12 mouse cellular contexts compared by ENCODE assay signal in the genomic region with DNA sequence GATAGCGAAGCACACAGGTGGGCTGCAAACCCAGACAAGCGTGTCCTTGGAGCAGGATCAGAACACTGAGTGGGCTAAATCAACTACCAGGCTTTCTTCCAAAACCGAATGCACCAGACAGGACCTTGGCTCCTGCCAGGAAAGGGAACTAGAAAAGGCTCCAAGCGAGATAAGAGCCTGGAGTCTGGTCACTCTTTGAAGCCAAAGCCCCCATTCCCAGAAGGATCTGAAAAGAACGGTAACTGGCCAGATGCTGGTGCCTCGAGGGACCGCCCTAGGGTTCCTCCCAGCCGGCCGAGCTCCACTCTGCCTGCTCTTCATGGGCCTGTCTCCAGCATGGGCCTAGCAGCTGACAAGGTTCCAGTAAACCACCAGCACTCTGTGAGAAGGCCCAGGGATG.
DNase-seq lines count a peak whose midpoint lies in the region; ATAC-seq lines count a peak whose summit lies in the region.
"Had no signal": no experiment of that assay in that cellular context is flagged by ENCODE, and none has a peak within 500 bp of the region (broad histone marks: within the 10 kb centered on the region; RNA-seq: fewer than 3 reads in every experiment).

No protein-coding gene starts in this region.

- peak overlapping the region; percentile 48 for H3K27ac ChIP-seq in heart, embryonic 12.5 days (ENCODE audit: poor library complexity, severe bottlenecking)
- H3K27ac ChIP-seq: hindbrain, embryonic 12.5 days; liver, embryonic 13.5 days; stomach, embryonic 15.5 days had no signal

- peaks cover 22% of the 10 kb centered on the region for H3K4me1 ChIP-seq in heart, embryonic 12.5 days (replicated peaks)
- H3K4me1 ChIP-seq: hindbrain, embryonic 12.5 days; stomach, embryonic 15.5 days had no signal

- ATAC-seq in heart, embryonic 12.5 days (ENCODE audit: insufficient number of reproducible peaks, low FRiP score) = peak; percentile 51

- DNase-seq in adrenal gland, adult (ENCODE audit: inconsistent age in 2 of 2, low spot score in 1 of 2) = peak; percentile 23 to 62
- DNase-seq in adrenal gland, adult 8-10 months = no peak
- peak; percentile 21 to 26 for DNase-seq in kidney, postnatal 36 days
- no peak for DNase-seq in kidney, adult 18-20 months
- peak; percentile 13 for DNase-seq in ovary, postnatal 36 days (ENCODE audit: low spot score)
- DNase-seq in frontal cortex, postnatal 25 days (ENCODE audit: low spot score in 2 of 2) = no peak
- no peak for DNase-seq in layer of hippocampus, adult 11-12 months (ENCODE audit: low spot score)
- DNase-seq: liver, embryonic 13.5 days; lung, postnatal 36 days had no signal

- H3K27me3 ChIP-seq in heart, embryonic 12.5 days (replicated peaks) = no peaks in the 10 kb centered on the region
- H3K27me3 ChIP-seq: hindbrain, embryonic 12.5 days; liver, embryonic 13.5 days; stomach, embryonic 15.5 days had no signal

- no peak overlapping the region for H3K4me2 ChIP-seq in heart, embryonic 12.5 days
- H3K4me2 ChIP-seq: hindbrain, embryonic 12.5 days; liver, embryonic 13.5 days; stomach, embryonic 15.5 days had no signal

- WGBS in heart, embryonic 12.5 days = 37% methylated on average over 9 of the region's 9 CpGs

- no peaks in the 10 kb centered on the region for H3K9me3 ChIP-seq in heart, embryonic 12.5 days (replicated peaks)
- H3K9me3 ChIP-seq: hindbrain, embryonic 12.5 days; liver, embryonic 13.5 days; stomach, embryonic 15.5 days had no signal

- no peak overlapping the region for H3K9ac ChIP-seq in heart, embryonic 12.5 days
- H3K9ac ChIP-seq: hindbrain, embryonic 12.5 days; liver, embryonic 13.5 days; stomach, embryonic 15.5 days had no signal

- no peak overlapping the region for H3K4me3 ChIP-seq in heart, embryonic 12.5 days
- H3K4me3 ChIP-seq: hindbrain, embryonic 12.5 days; liver, embryonic 13.5 days; stomach, embryonic 15.5 days had no signal

- peaks cover 22% of the 10 kb centered on the region for H3K36me3 ChIP-seq in heart, embryonic 12.5 days

Comparison
In these comparisons a context has a peak if more than half of its experiments do, and no peak if none do; other contexts are left out.
1. DNase-seq: peak in adrenal gland, adult (2 of 2), kidney, postnatal 36 days (2 of 2) and ovary, postnatal 36 days (single experiment); none in adrenal gland, adult 8-10 months (single experiment), kidney, adult 18-20 months (single experiment), frontal cortex, postnatal 25 days (0 of 2) and layer of hippocampus, adult 11-12 months (single experiment).